ENCODE assay signal across 8 mouse cellular contexts in genomic region chr12:84154786-84155522, GRCm38 (mm10). TPM values are rescaled to one million over a fixed set of nuclear protein-coding genes. Genes with fewer than 3 reads are reported as not detected.
A peak's percentile ranks its signal among the peaks of the same experiment; 100 is the strongest.
DNase-seq lines count a peak whose midpoint lies in the region; ATAC-seq and TF ChIP-seq lines count a peak whose summit lies in the region.

No protein-coding gene starts in this region.

- no peak overlapping the region for H3K4me2 ChIP-seq in heart, embryonic 13.5 days
- no peak overlapping the region for H3K4me2 ChIP-seq in forebrain, postnatal 0 days (ENCODE audit: low read depth)

- no peak for DNase-seq in layer of hippocampus, adult 2 months (ENCODE audit: low spot score in 2 of 2)
- DNase-seq in layer of hippocampus, adult 9-10 months (ENCODE audit: low spot score), result no peak
- DNase-seq in cerebellum, adult 8-10 months, result peak; percentile 93
- peak; percentile 78 for DNase-seq in lung, postnatal 25 days (ENCODE audit: low spot score)
- no peak for DNase-seq in forebrain, postnatal 0 days
- no peak for DNase-seq in embryo, embryonic 9.5 days (ENCODE audit: extremely low spot score)
- no peak for DNase-seq in neural tube, embryonic 10.5 days (ENCODE audit: extremely low spot score, low spot score)

- no peaks in the 10 kb centered on the region for H3K9me3 ChIP-seq in heart, embryonic 13.5 days
- H3K9me3 ChIP-seq in forebrain, postnatal 0 days (ENCODE audit: low read length), result no peaks in the 10 kb centered on the region

- no peak overlapping the region for H3K9ac ChIP-seq in heart, embryonic 13.5 days
- no peak overlapping the region for H3K9ac ChIP-seq in forebrain, postnatal 0 days

- no peaks in the 10 kb centered on the region for H3K27me3 ChIP-seq in heart, embryonic 13.5 days (replicated peaks)
- H3K27me3 ChIP-seq in forebrain, postnatal 0 days (ENCODE audit: insufficient read depth, low read length), result no peaks in the 10 kb centered on the region

- H3K27ac ChIP-seq in layer of hippocampus, adult 2 months, result peak overlapping the region; percentile 28
- H3K27ac ChIP-seq in heart, embryonic 13.5 days (replicated peaks), result peak overlapping the region; percentile 36; the same call in 1 of the 2 replicates
- H3K27ac ChIP-seq in forebrain, postnatal 0 days (ENCODE audit: low read depth, low read length), result no peak overlapping the region

- no peak for ATAC-seq in heart, embryonic 13.5 days (ENCODE audit: extremely low read depth, insufficient number of reproducible peaks, low FRiP score, low TSS enrichment)
- ATAC-seq in forebrain, postnatal 0 days, result no peak

- peaks cover 87% of the 10 kb centered on the region for H3K36me3 ChIP-seq in heart, embryonic 13.5 days
- H3K36me3 ChIP-seq in forebrain, postnatal 0 days (ENCODE audit: insufficient read depth), result peaks cover 56% of the 10 kb centered on the region

- H3K4me1 ChIP-seq in heart, embryonic 13.5 days, result peaks cover 60% of the 10 kb centered on the region
- H3K4me1 ChIP-seq in forebrain, postnatal 0 days (ENCODE audit: insufficient read depth), result no peaks in the 10 kb centered on the region

- TF ChIP-seq CTCF in layer of hippocampus, adult 2 months (conservative IDR thresholded peaks at IDR 0.05), result no peak
- TF ChIP-seq CTCF in forebrain, postnatal 0 days (IDR thresholded peaks at IDR 0.05; ENCODE audit: low read depth), result no peak

- 41% methylated on average over 11 of the region's 11 CpGs for WGBS in heart, embryonic 13.5 days
- whole genome bisulfite sequencing in forebrain, postnatal 0 days, result 72% methylated on average over 11 of the region's 11 CpGs

- no peak overlapping the region for H3K4me3 ChIP-seq in layer of hippocampus, adult 2 months
- H3K4me3 ChIP-seq in heart, embryonic 13.5 days, result no peak overlapping the region
- H3K4me3 ChIP-seq in forebrain, postnatal 0 days (ENCODE audit: low read depth, low read length), result no peak overlapping the region

RNA-seq across cellular contexts. Expression of gene Pnma1, which starts 6.7 kb away (rescaled TPM):
- total RNA-seq in layer of hippocampus, adult 2 months (2021), result 1 to 10 TPM; 2.8 to 3.8 TPM
- polyA plus RNA-seq in heart, embryonic 13.5 days (2015; fragmentation: Nextera tagmentation; extraction: Ambion mirVana), result 0.48 and 0.65 TPM in 2 replicates
- total RNA-seq in forebrain, postnatal 0 days (2014; rRNA removed), result 13.9 and 14.2 TPM in 2 replicates
- polyA plus RNA-seq in forebrain, postnatal 0 days (2015; fragmentation: Nextera tagmentation; extraction: Ambion mirVana), result 9.3 and 12.0 TPM in 2 replicates

RNA-seq across cellular contexts. Expression of gene Dnal1, which starts 40.8 kb away (rescaled TPM):
- 100 to 1,000 TPM in 1 of 2 experiments, 10 to 100 TPM in 1; 99.1 to 101 TPM for total RNA-seq in layer of hippocampus, adult 2 months (2021)
- polyA plus RNA-seq in heart, embryonic 13.5 days (2015; fragmentation: Nextera tagmentation; extraction: Ambion mirVana), result 2.2 and 2.6 TPM in 2 replicates
- 14.2 and 20.3 TPM in 2 replicates for total RNA-seq in forebrain, postnatal 0 days (2014; rRNA removed)
- 7.5 and 13.5 TPM in 2 replicates for polyA plus RNA-seq in forebrain, postnatal 0 days (2015; fragmentation: Nextera tagmentation; extraction: Ambion mirVana)

RNA-seq across cellular contexts. Expression of gene Acot6, which starts 54.5 kb away (rescaled TPM):
- 1 to 10 TPM; 4.9 to 5.7 TPM for total RNA-seq in layer of hippocampus, adult 2 months (2021)
- polyA plus RNA-seq in heart, embryonic 13.5 days (2015; fragmentation: Nextera tagmentation; extraction: Ambion mirVana), result 0.71 and 0.74 TPM in 2 replicates
- 4.0 and 5.1 TPM in 2 replicates for total RNA-seq in forebrain, postnatal 0 days (2014; rRNA removed)
- 1.3 TPM in 2 replicates for polyA plus RNA-seq in forebrain, postnatal 0 days (2015; fragmentation: Nextera tagmentation; extraction: Ambion mirVana)

Comparison
In these comparisons a context has a peak if more than half of its experiments do, and no peak if none do; other contexts are left out.
1. DNase-seq: peak in cerebellum, adult 8-10 months (single experiment) and lung, postnatal 25 days (single experiment); none in layer of hippocampus, adult 2 months (0 of 2), layer of hippocampus, adult 9-10 months (single experiment), forebrain, postnatal 0 days (single experiment), embryo, embryonic 9.5 days (single experiment) and neural tube, embryonic 10.5 days (single experiment).